ENCODE assay signal across 13 mouse cellular contexts in genomic region chr1:92343768-92344167, GRCm38 (mm10).
DNase-seq lines count a peak whose midpoint lies in the region; ATAC-seq and TF ChIP-seq lines count a peak whose summit lies in the region.
"Had no signal": no experiment of that assay in that cellular context is flagged by ENCODE, and none has a peak within 500 bp of the region (broad histone marks: within the 10 kb centered on the region; RNA-seq: fewer than 3 reads in every experiment).

No protein-coding gene starts in this region.

- no peaks in the 10 kb centered on the region for H3K9me3 ChIP-seq in lung, embryonic 15.5 days
- H3K9me3 ChIP-seq: hindbrain, embryonic 13.5 days; limb, embryonic 15.5 days had no signal

- no peak for TF ChIP-seq POLR2A in lung, adult 2 months (IDR thresholded peaks at IDR 0.05; ENCODE audit: borderline replicate concordance, extremely low read depth, low read depth, low read length)

- H3K9ac ChIP-seq in lung, embryonic 15.5 days = no peak overlapping the region
- H3K9ac ChIP-seq: hindbrain, embryonic 13.5 days; limb, embryonic 15.5 days; lung, embryonic 14.5 days had no signal

- H3K4me3 ChIP-seq in lung, embryonic 15.5 days = no peak overlapping the region
- no peak overlapping the region for H3K4me3 ChIP-seq in lung, adult 2 months (replicated peaks; ENCODE audit: extremely low read depth, low read depth, low read length)
- H3K4me3 ChIP-seq: hindbrain, embryonic 13.5 days; limb, embryonic 15.5 days had no signal

- H3K4me1 ChIP-seq in lung, embryonic 15.5 days = no peaks in the 10 kb centered on the region
- H3K4me1 ChIP-seq in lung, adult 2 months (ENCODE audit: control insufficient read depth, insufficient read depth, low read length) = no peaks in the 10 kb centered on the region

- TF ChIP-seq CTCF in lung, adult 2 months (IDR thresholded peaks at IDR 0.05; ENCODE audit: insufficient read depth, low read length) = no peak

- 0 out of 2 replicates have a peak, but pooled peaks have one; percentile 31 for ATAC-seq in lung, embryonic 15.5 days (ENCODE audit: borderline replicate concordance, extremely low read depth, low FRiP score, low TSS enrichment)
- no peak for ATAC-seq in inflammation-experienced regulatory T-cells, adult 6 months
- ATAC-seq: intestine, postnatal 0 days had no signal

- DNase-seq in lung, adult 2 months = no peak
- DNase-seq in gastrocnemius, postnatal 10 days = peak; percentile 65
- DNase-seq in heart, adult 9 months (ENCODE audit: low spot score in 2 of 2) = peak; percentile 80 to 82
- DNase-seq in heart, postnatal 4 days = peak; percentile 63
- DNase-seq in layer of hippocampus, adult 8-10 months (ENCODE audit: low spot score in 2 of 2) = no peak
- DNase-seq: cerebellum, adult 11 months; embryo, embryonic 11 days; lung, embryonic 14.5 days had no signal

- 34% methylated on average over 2 of the region's 2 CpGs for WGBS in lung, embryonic 15.5 days
- WGBS in lung, adult 2 months = 49% methylated on average over 2 of the region's 2 CpGs

- H3K36me3 ChIP-seq in lung, embryonic 15.5 days = no peaks in the 10 kb centered on the region
- H3K36me3 ChIP-seq: hindbrain, embryonic 13.5 days; limb, embryonic 15.5 days had no signal

- H3K27ac ChIP-seq in lung, embryonic 15.5 days = no peak overlapping the region
- H3K27ac ChIP-seq: hindbrain, embryonic 13.5 days; limb, embryonic 15.5 days had no signal

- H3K27me3 ChIP-seq in lung, embryonic 15.5 days = no peaks in the 10 kb centered on the region
- H3K27me3 ChIP-seq: limb, embryonic 15.5 days had no signal

- no peak overlapping the region for H3K4me2 ChIP-seq in lung, embryonic 15.5 days
- H3K4me2 ChIP-seq: hindbrain, embryonic 13.5 days; limb, embryonic 15.5 days; lung, embryonic 14.5 days had no signal

Comparison
In these comparisons a context has a peak if more than half of its experiments do, and no peak if none do; other contexts are left out.
1. DNase-seq: peak in gastrocnemius, postnatal 10 days (single experiment), heart, adult 9 months (2 of 2) and heart, postnatal 4 days (single experiment); none in lung, adult 2 months (single experiment) and layer of hippocampus, adult 8-10 months (0 of 2).